Mouse (Mus musculus) embryo, embryonic 11.5 days (tissue): ENCODE results near the gene Gm49342.
"Not testable (repeated sequence)": the region's sequence is repeated elsewhere in the genome, so short reads cannot be mapped to it uniquely, and the experiment has no call there.

Source experiments
- DNase-seq: peaks from one replicate; pipeline ENCODE4 v3.0.0-alpha.2; 2012; ENCODE audit warnings: low read depth, low spot score

Gm49342 gene

GRCm38 (mm10) chr14:50936649-50937048 is 7.7 kb upstream of the Gm49342 start:
- DNase-seq, result no peak

GRCm38 (mm10) chr14:50938119-50938908 is 6.0 kb upstream of the Gm49342 start:
- DNase-seq, result no peak

- no peak for DNase-seq
Measured at GRCm38 (mm10) chr14:50938940-50939339, 5.4 kb upstream of the Gm49342 start.

GRCm38 (mm10) chr14:50944668-50945033 is 334 bp downstream of the Gm49342 start:
- DNase-seq, result not testable (repeated sequence)

- DNase-seq, result not testable (repeated sequence)
Measured at GRCm38 (mm10) chr14:50945081-50945480, 764 bp downstream of the Gm49342 start.

DNA sequence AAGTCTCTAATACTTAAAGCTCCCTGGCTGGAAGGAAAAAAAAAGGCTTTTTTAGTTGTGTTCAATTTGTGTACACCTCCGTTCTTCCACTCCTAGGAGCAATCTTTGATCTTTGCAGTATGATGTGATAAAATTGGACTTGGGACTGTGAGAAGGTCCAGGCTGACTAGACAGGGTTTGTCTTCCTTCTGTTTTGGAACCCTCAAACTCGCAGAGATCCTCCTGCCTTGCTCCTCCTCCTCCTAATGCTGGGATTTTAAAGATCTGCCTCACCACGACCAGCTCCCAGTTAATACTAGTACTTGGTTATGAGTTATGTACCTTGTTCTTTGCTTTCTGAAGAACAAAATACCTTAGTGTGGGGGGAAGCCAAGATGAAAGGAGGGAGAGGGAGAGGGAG is 1.2 kb downstream of the Gm49342 start:
- not testable (repeated sequence) for DNase-seq

DNA sequence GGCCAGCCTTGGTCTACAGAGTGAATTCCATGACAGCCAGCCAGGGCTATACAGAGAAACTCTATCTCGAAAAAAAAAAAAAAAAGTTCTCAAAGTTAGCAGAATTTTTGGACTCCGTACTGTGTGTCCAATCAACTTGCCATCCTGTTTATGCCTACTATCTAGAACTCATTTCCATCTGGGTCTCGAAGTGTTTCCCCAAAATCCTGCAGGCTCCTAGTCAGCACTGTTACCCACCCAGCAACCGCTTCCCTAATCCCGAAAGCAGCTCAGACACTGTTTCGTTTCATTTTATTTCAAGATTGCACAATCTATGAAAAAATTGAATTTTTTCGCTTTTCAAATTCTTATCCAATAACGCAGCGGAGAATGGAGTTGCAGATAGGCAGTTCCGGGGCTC is 11.2 kb downstream of the Gm49342 start:
- DNase-seq, result no peak

DNA sequence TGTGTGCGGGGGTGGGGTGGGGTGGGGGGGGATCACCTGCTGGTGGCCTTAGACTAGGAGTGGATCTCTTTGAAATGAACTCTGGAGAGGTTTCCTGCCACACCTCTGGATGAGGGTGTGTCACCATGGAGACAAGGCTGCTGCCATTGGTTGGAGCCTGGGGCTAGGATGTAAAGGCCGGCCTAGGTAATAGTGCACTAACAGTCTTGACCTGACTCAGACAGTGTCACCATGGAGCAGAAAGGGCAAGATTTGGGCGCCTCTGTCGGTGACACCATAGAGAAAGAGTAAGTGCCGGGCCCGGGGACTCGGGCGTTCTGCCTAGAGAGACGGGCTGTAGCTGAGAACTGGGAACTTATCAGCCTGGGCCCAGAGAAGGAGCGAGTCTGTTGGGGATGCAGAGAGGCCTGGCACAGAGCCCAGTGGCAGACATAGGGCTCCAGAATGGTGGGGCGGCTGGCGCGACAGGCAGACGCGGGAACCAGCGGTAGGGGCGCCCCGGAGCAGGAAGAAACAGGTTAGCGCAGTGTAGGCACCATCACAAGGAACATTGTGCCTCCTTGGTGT is 11.7 kb downstream of the Gm49342 start, which contains the start of gene Pnp2:
Gene Pnp2, plus strand, starts transcription at position 51 of the 567 bp plus-strand sequence.
- DNase-seq, result not testable (repeated sequence)

- not testable (repeated sequence) for DNase-seq
Measured at GRCm38 (mm10) chr14:50956724-50957123, 12.4 kb downstream of the Gm49342 start.

GRCm38 (mm10) chr14:50957146-50957545 is 12.8 kb downstream of the Gm49342 start:
- not testable (repeated sequence) for DNase-seq

DNA sequence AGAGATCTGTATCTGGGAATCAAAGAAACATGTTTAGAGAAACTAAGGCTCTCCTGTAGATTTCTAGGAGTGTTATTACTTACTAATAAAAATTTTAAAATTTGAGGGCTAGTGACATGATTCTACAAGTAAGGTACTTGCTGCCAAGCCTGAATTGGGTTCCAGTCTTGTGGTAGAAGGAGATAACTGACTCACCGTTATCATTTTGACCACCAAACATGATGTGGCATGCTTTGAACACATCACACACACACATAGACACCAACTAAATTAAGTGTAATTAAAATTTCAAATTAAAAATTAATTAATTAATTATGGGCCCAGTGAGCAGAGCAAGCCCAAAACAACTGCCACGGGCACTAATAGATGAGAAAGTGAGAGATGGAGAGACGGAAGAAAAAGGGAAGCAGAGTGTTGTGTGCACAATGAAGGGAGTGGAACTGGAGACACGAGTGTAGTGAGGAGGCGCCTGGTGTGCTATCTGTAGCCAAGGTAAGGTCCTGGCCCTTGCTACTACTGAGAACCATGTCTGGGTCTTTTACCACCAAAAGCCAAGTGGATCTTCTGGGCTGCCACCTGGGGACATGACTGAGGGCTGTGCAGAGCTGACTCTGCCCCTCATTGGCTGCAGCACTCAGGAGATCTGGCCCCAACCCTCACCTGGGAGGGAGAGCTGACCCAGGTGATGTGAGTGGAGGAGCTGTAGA is 14.1 kb downstream of the Gm49342 start:
- DNase-seq, result not testable (repeated sequence)

GRCm38 (mm10) chr14:50968216-50968980 is 24.1 kb downstream of the Gm49342 start:
- no peak for DNase-seq

DNA sequence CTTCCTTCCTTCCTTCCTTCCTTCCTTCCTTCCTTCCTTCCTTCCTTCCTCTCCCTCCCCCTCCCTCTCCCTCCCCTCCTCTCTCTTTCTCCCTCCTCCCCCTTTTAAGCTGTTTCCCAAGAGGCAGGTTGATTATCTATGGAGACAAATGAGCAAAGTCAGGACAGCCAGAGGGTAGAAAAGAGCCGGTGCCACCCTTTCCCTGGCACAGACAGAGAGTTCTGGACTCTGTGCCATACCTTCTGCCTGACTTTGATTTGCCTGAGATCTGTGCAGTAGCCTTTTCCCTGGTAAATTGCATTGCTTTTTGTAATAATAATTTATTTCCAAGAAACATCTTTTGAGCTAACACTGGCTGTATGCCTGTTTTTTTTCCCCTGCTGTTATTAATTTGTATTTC is 24.7 kb downstream of the Gm49342 start:
- DNase-seq, result no peak

DNA sequence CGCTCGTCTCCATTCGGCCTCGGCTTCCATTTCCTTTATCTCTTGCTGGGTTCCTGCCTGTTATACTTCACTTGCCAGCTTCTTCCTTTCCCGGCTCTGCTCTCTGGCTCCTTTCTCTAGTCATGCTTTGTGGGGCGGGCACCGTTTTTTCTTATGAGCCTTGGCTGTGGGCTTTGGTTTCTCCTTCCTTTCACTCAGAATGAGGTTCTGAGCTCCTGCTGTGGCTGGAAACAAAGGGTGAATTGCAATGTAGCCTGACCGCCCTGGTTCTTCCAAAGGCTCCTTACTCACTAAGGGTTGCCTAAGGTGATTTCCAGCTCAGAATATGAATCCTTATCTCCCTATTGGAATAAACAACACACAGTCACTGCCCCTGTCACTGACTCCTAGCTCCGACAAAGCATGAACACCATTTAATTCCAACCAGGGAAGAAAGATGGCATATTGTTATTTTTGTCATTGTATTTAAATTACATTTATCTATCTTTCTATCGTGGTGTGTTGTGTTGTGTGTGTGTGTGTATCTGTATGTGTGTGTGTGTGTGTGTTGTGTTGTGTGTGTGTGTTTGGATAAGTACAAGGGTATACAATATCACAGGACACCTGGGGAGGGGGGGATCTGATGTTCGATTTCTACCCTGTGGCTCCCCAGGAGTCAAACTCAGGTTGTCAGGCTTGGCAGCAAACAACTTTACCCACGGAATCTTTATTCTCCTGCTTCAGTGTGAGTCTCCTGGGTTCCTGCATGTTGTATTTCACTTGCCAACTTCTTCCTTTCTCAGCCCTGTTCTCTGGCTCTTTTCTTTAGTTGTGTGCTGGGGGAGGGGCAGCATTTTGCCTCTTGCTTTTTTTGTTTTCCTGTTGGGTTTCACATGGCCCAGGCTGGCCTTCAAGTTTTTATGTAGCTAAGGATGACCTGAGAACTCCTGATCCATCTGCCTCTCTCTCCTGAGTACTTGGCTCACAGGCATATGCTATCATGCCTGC is 25.5 kb downstream of the Gm49342 start:
- no peak for DNase-seq

- no peak for DNase-seq
Measured at GRCm38 (mm10) chr14:50970822-50971221, 26.5 kb downstream of the Gm49342 start.

DNA sequence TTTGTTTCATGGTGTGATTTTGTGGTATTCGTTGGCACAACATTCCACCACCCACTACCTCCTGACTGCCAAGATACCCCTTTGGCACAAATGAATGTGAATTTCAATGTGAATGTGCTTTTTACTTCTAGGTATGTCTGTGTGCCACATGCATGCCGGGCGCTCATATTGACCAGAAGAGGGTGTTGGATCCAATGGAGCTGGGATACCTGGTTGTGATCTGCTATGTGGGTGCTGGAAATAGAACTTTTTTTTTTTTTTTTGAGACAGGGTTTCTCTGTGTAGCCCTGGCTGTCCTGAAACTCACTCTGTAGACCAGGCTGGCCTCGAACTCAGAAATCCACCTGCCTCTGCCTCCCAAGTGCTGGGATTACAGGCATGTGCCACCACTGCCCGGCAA is 28.7 kb downstream of the Gm49342 start:
- not testable (repeated sequence) for DNase-seq

- DNase-seq, result no peak
Measured at GRCm38 (mm10) chr14:50973700-50974099, 29.4 kb downstream of the Gm49342 start.

- no peak for DNase-seq
Measured at GRCm38 (mm10) chr14:50975001-50975400, 30.7 kb downstream of the Gm49342 start.

DNA sequence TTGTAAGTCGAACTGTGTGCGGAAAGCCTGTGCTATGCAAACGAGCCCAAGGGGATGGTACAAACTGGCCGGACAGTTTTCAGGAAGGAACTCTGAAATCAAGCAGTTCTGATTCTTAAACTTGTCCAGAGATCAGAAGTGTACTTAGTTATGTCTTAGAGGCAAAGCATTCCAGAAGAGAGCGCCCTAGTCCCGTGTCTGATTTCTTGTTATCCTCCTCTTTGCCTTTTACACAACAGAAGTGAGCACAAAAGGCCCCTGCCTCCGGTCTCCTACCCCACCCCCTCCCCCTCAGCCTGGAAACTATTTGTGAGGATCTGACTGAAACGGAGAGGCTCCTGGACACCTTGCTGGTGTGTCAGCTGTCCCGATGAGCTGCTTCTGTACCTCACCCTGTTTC is 32.4 kb downstream of the Gm49342 start:
- DNase-seq, result no peak

DNA sequence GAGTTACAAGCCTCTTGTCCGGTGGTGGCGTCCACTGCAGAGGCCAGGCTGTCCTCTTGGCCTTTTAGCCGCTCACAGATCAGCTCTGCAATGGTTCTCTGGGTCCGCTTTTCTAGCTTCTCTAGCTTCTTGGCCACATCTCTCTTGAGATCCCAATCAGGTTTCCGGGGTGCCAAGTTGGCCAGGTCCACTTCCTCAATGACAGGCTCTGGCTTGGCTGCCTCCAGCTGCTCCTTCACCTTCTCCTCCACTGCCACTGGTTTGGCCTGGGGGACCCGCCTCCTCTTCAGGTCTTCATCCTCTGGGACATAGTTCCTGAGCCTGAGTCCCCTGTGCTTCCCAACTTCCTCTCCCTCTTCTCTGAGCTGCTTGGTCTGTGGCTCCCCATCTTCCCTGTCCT is 34.1 kb downstream of the Gm49342 start:
- not testable (repeated sequence) for DNase-seq

- no peak for DNase-seq
Measured at GRCm38 (mm10) chr14:50979631-50980030, 35.3 kb downstream of the Gm49342 start.
